Mouse (Mus musculus) intestine, embryonic 14.5 days (tissue): Measurements from ENCODE around the gene Actb. TPM values are rescaled to one million over a fixed set of nuclear protein-coding genes. Genes with fewer than 3 reads are reported as not detected.

Source experiments
- ATAC-seq: fragments of 200-750 bp; cut with Nextera tagmentation; replicated peaks from 2 replicates; pipeline ENCODE4 v1.8.0; 2017; ENCODE audit warnings: low read depth, moderate number of reproducible peaks, moderate TSS enrichment, moderate library complexity; ENCODE audit not compliant: low FRiP score, low TSS enrichment
- DNase-seq: peaks from one replicate; pipeline ENCODE4 v3.0.0-alpha.2; 2018; ENCODE audit warnings: low spot score
- H3K27ac ChIP-seq: fragments of 300-500 bp; sonication (generic); 2 replicates; pipeline ENCODE4 v1.5.1; 2014; ENCODE audit warnings: low read depth, mild to moderate bottlenecking, control low read depth
- H3K27me3 ChIP-seq: fragments of 300-500 bp; sonication (generic); replicated peaks from 2 replicates; pipeline ENCODE4 v1.6.1; 2014; ENCODE audit warnings: low read length, control low read depth; ENCODE audit not compliant: control insufficient read depth, insufficient read depth
- H3K36me3 ChIP-seq: fragments of 300-500 bp; sonication (generic); 2 replicates; pipeline ENCODE4 v1.6.1; 2014; ENCODE audit warnings: low read length, control low read depth; ENCODE audit not compliant: control insufficient read depth, insufficient read depth
- H3K4me1 ChIP-seq: fragments of 300-500 bp; sonication (generic); replicated peaks from 2 replicates; pipeline ENCODE4 v1.6.1; 2014; ENCODE audit warnings: low read length, control low read depth, mixed read lengths; ENCODE audit not compliant: control insufficient read depth, insufficient read depth
- H3K4me2 ChIP-seq: fragments of 300-500 bp; sonication (generic); 2 replicates; pipeline ENCODE4 v1.6.1; 2014; ENCODE audit warnings: low read length
- H3K4me3 ChIP-seq: fragments of 300-500 bp; sonication (generic); 2 replicates; pipeline ENCODE4 v1.5.1; 2014; ENCODE audit warnings: low read depth, low read length, control low read depth, mixed read lengths
- H3K9ac ChIP-seq: fragments of 300-500 bp; sonication (generic); 2 replicates; pipeline ENCODE4 v1.6.1; 2014; ENCODE audit warnings: mild to moderate bottlenecking, low read length
- H3K9me3 ChIP-seq: fragments of 300-500 bp; sonication (generic); 2 replicates; pipeline ENCODE4 v1.6.1; 2016; ENCODE audit warnings: low read length, control low read depth; ENCODE audit not compliant: control insufficient read depth
- WGBS: fragments of 180-500 bp; shearing (Covaris S2); extraction: QIAGEN DNeasy Blood & Tissue Kit; methylation state at CpG from one replicate; pipeline ENCODE4 v1.1.7; 2014; 5-methylcytosine and 5-hydroxymethylcytosine counted together
- polyA plus RNA-seq: library from polyadenylated mRNA; unstranded; fragments of >200 nt; fragmentation: Nextera tagmentation; extraction: Ambion mirVana; gene quantifications from 2 replicates; pipeline ENCODE4 v1.2.1, GENCODE M21; 2014

Actb gene
- polyA plus RNA-seq, 1 experiment from 2014 or later: 15,561 TPM

DNA sequence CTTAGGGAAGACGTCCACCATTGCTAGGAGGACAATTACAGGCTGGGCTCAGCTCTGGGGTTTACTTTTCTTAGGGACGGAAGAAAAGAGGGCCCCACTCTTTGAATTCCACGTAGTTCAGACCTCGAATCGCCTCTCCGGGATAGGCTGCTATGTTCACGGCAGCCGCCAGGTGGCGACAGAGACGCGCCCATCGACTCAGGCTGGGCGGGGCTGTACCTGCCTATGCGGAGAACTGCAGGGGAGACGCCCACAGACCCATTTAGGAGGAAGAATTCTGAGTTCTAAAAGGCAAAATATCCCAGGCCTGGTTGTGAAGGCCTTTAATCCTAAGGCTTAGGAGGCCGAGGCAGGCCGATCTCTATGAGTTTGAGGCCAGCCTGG lies 29.8 kb upstream of the Actb start:
- Histone ChIP-seq H3K36me3 (no peaks in the 10 kb centered on the region), H3K4me2 (peak overlapping the region; percentile 32), H3K9ac (0 out of 2 replicates have a peak overlapping the region, but pooled peaks have one; percentile 8), H3K27ac (no peak overlapping the region; the same call in 1 of the 2 replicates), H3K4me1 (no peaks in the 10 kb centered on the region), H3K9me3 (no peaks in the 10 kb centered on the region), H3K27me3 (no peaks in the 10 kb centered on the region), H3K4me3 (no peak overlapping the region)
- peak; percentile 14 for ATAC-seq
- DNase-seq: peak; percentile 95
- WGBS: 4% methylated on average over 17 of the region's 17 CpGs

DNA sequence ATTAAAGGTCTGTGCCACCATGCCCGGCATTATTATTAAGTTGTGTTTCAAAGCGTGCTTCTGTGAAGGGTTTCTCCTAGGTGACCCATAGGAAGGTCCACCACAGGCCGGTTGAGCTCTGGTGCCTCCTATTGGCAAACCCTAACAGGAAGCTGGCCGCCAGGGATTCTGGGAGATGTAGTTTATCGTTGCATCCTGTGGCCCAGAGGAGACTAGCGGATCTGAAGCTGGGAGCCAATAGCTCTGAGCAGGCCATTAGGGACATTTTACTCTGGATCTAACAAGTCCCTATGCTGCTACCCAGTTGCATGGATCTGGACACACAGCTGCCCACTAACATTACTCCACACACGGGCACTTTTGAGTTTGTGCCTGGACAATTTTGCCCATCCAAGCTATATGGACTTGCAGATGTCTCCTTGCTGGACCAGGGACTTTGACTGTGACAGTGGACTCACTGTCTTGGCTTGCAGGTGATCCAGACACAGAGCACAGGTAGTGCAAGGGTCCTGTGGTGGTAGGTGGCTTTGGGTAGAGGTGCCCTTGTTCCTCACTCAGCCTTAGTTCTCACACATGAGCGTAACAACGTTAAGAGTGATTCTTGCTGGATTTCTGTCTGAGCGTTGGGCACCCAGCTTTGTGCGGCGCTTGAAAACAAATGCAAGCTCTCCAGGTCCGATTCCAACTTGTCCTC lies 29.2 kb upstream of the Actb start:
- DNase-seq: peak; percentile 74
- no peak overlapping the region; the same call in 1 of the 2 replicates for H3K27ac ChIP-seq
- peak; percentile 32; the same call in 1 of the 2 replicates for ATAC-seq
- no peaks in the 10 kb centered on the region for H3K9me3 ChIP-seq
- no peaks in the 10 kb centered on the region for H3K4me1 ChIP-seq
- no peaks in the 10 kb centered on the region for H3K36me3 ChIP-seq
- H3K9ac ChIP-seq: 0 out of 2 replicates have a peak overlapping the region, but pooled peaks have one; percentile 8
- no peak overlapping the region for H3K4me3 ChIP-seq
- WGBS: 25% methylated on average over 13 of the region's 13 CpGs
- H3K4me2 ChIP-seq: peak overlapping the region; percentile 32
- H3K27me3 ChIP-seq: no peaks in the 10 kb centered on the region

DNA sequence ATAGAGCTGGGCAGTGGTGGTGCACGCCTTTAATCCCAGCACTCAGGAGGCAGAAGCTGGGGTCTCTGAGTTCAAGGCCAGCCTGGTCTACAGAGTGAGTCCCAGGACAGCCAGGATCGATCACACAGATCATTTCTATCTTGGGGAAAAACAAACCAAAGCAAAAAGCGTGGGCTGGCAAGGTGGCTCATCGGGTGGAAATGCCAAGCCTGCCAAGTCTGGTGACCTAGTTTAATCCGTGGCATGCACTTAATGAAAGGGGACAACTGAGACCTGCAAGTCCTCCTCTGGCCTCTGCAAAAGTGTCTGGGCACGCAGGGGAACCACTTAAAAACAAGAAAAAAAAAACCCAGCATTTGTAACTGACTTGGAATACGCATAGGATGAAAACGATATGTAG lies 26.2 kb upstream of the Actb start:
- Histone ChIP-seq H3K27ac (no peak overlapping the region), H3K4me3 (no peak overlapping the region), H3K27me3 (no peaks in the 10 kb centered on the region), H3K9me3 (no peaks in the 10 kb centered on the region), H3K4me1 (peaks cover 10% of the 10 kb centered on the region; the same call in 1 of the 2 replicates), H3K9ac (no peak overlapping the region), H3K4me2 (no peak overlapping the region), H3K36me3 (no peaks in the 10 kb centered on the region)
- 74% methylated on average over 8 of the region's 8 CpGs for WGBS
- ATAC-seq (no peak), DNase-seq (no peak)

DNA sequence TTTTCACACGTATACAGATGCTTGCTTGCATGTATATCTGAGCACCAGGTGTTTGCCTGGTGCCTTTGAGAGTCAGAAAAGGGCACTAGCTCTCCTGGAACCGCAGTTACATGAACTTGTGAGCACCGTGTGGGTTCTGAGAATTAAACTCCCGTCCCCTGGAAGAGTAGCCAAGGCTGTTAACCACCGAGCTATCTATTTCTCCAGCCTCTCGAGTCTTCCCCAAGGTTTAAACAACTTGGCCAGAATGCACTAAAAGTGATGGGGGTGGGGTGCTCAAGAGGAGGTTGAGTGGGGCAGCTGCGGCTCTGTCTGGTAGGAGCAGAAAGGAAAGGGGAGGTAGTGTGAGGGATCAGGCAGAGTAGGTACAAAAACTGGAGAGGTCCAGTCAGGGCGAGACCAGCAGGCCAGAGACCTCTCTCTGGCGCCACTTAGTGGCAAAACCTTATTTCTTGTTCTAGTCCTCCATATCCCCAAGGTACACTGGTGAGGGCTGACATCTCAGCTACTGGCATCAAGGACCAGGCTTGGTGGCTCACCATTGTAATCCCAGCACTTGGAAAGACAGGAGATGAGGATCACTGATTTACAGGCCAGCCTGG lies 25.6 kb upstream of the Actb start:
- no peak overlapping the region for H3K4me2 ChIP-seq
- H3K9me3 ChIP-seq: no peaks in the 10 kb centered on the region
- ATAC-seq: peak; percentile 26; the same call in 1 of the 2 replicates
- H3K4me1 ChIP-seq: peaks cover 15% of the 10 kb centered on the region
- H3K9ac ChIP-seq: no peak overlapping the region
- peak; percentile 80 for DNase-seq
- no peaks in the 10 kb centered on the region for H3K27me3 ChIP-seq
- H3K27ac ChIP-seq: no peak overlapping the region
- H3K36me3 ChIP-seq: no peaks in the 10 kb centered on the region
- no peak overlapping the region for H3K4me3 ChIP-seq
- WGBS: 16% methylated on average over 9 of the region's 9 CpGs

DNA sequence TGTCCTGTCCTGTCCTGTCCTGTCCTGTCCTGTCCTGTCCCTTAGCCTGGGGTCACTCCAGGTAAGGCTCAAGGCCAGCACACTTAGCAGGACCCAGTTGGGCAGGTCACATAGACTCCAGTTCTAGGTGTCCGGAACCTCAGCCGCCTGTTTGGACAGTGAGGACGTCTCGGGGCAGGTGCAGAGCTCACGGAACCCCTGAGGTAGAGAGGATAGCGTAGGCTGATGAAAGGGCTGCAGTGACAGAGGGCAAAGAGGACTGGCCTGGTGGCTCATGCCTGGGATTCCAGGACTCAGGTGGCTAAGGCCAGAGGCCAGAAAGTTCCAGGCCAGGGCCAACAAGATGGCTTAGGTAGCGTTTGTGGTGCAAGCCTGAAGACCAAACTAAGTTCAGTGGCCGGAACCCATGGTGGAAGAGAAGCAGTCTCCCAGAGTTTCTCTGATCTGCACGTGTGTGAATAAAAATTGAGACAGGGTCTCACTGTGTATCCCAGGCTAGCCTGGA lies 24.7 kb upstream of the Actb start:
- Histone ChIP-seq H3K9ac (no peak overlapping the region), H3K27ac (no peak overlapping the region), H3K4me2 (no peak overlapping the region)

DNA sequence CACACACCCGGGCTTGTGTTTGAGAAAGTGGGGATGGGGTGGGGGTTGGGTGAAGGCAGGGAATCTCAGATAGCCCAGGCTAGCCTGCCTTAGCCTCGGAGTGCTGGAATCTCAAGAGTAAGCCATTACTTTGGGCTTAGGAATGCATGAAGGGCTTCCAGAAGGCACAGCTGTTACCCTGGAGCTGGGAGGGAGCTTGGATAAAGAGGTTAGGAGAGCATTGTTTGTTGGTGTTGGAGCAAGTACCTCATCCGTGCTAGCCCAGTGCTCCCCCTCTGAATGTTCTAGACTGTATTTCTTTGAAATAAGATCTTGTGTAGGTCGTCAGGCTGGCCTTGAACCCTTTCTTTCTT lies 22.8 kb upstream of the Actb start:
- peak overlapping the region; percentile 44 for H3K4me3 ChIP-seq
- 17% methylated on average over 4 of the region's 4 CpGs for WGBS
- no peaks in the 10 kb centered on the region for H3K36me3 ChIP-seq
- H3K4me1 ChIP-seq: peaks cover 31% of the 10 kb centered on the region
- ATAC-seq (0 out of 2 replicates have a peak, but pooled peaks have one; percentile 1), DNase-seq (no peak)
- H3K27me3 ChIP-seq: no peaks in the 10 kb centered on the region
- peak overlapping the region; percentile 94 for H3K27ac ChIP-seq
- peak overlapping the region; percentile 72 for H3K9ac ChIP-seq
- H3K9me3 ChIP-seq: no peaks in the 10 kb centered on the region
- H3K4me2 ChIP-seq: peak overlapping the region; percentile 65

More for the DNA sequence above, 24.7 kb upstream of the Actb start:
- no peaks in the 10 kb centered on the region for H3K36me3 ChIP-seq
- ATAC-seq (no peak), DNase-seq (no peak)
- H3K9me3 ChIP-seq: no peaks in the 10 kb centered on the region
- H3K4me1 ChIP-seq: peaks cover 24% of the 10 kb centered on the region
- H3K27me3 ChIP-seq: no peaks in the 10 kb centered on the region
- H3K4me3 ChIP-seq: no peak overlapping the region
- 90% methylated on average over 9 of the region's 9 CpGs for WGBS

DNA sequence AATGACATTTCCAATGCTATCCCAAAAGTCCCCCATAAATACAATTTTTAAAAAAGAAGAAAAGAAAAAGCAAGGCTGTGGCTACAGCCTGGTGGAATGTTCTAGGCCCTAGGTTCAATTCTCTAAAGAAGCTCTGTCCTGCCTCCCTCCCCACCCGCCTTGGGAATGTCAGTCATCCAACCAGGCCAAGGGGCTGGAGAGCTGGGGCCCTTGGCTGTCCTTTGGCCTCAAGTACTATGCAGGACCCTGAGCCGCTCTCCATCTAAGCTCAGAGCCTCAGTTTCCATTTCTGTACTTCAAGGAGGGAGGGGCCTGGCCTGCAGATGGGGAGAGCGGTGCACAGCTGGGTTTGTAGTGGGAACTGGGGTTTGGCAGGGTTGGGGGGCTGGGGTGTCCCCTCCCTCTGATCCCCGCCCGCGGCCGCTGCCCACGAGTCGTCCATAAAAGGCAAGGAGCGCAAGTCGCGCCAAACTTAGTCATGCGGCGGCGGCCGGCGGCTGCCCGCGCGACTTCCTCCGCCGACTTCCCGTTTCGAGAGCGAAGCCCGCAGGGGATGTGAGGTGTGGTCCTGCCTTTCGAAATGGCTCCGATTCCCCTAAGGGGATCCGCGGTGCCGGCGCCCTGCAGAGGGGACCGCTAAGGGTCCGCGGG lies 22.3 kb upstream of the Actb start:
- ATAC-seq (peak; percentile 16; the same call in 1 of the 2 replicates), DNase-seq (peak; percentile 83)
- H3K9me3 ChIP-seq: no peaks in the 10 kb centered on the region
- peak overlapping the region; percentile 94 for H3K27ac ChIP-seq
- peak overlapping the region; percentile 44 for H3K4me3 ChIP-seq
- no peaks in the 10 kb centered on the region for H3K36me3 ChIP-seq
- peaks cover 31% of the 10 kb centered on the region for H3K4me1 ChIP-seq
- H3K27me3 ChIP-seq: no peaks in the 10 kb centered on the region
- WGBS: 4% methylated on average over 35 of the region's 35 CpGs
- peak overlapping the region; percentile 65 for H3K4me2 ChIP-seq
- H3K9ac ChIP-seq: peak overlapping the region; percentile 72

DNA sequence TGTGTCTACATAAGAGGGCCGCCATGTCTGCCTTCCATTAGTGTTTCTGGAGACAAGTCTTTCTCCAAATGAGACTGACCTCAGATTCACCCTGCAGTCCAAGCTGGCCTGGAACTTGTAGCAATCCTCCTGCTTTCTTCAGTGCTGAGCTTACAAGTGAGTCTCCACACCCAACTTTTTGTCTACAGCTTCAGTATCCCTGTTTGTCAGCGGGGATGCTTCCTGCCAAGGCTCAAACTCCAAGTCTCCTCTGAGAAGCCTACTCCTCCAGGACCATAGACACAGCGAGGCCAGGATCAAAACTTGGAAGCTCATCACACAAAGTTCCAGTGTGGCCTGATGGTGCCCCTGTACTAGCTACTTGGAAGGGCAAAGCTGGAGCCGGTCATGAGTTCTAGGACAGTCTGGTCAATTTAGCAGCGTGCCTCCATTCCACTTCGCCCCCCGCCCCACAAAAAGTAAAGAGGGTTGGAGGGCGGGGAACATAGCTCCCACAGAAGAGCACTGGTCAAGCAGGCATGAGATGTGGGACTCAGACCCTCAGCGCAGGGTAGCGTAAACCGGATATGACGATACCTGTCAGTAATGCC lies 20.9 kb upstream of the Actb start:
- H3K4me2 ChIP-seq: peak overlapping the region; percentile 2; the same call in 1 of the 2 replicates
- no peaks in the 10 kb centered on the region for H3K36me3 ChIP-seq
- DNase-seq (no peak), ATAC-seq (no peak)
- peak overlapping the region; percentile 92 for H3K27ac ChIP-seq
- no peaks in the 10 kb centered on the region for H3K9me3 ChIP-seq
- no peak overlapping the region for H3K4me3 ChIP-seq
- 89% methylated on average over 12 of the region's 12 CpGs for WGBS
- H3K9ac ChIP-seq: no peak overlapping the region
- no peaks in the 10 kb centered on the region for H3K27me3 ChIP-seq
- peaks cover 31% of the 10 kb centered on the region for H3K4me1 ChIP-seq
